Mouse (Mus musculus) heart, adult 18-20 months (tissue): ENCODE data around the gene Eif4a2. TPM values are rescaled to one million over a fixed set of nuclear protein-coding genes. Genes with fewer than 3 reads are reported as not detected.

Experiments used
- DNase-seq, 2 experiments: peaks; one replicate each; pipeline ENCODE4 v3.0.0; 2021 to 2022; ENCODE audit warnings: mixed read lengths in 1 of 2
- microRNA-seq, 2 experiments: library from miRNA; unstranded; fragments of <30 nt; microRNA quantifications; one replicate each; pipeline ENCODE4 v1.2.0; 2022
- total RNA-seq, 2 experiments: library from RNA; stranded (reverse); gene quantifications; 2 replicates each; pipeline ENCODE4 v1.2.3; 2021

The Eif4a2 gene
- total RNA-seq, 2 experiments from 2014 or later: 420 to 448 TPM

- peak; percentile 16 to 26 for DNase-seq
Measured at GRCm38 (mm10) chr16:23135421-23136149, 28.3 kb downstream of the Eif4a2 start.

GRCm38 (mm10) chr16:23136406-23136970 lies 29.2 kb downstream of the Eif4a2 start:
- DNase-seq: no peak

GRCm38 (mm10) chr16:23140911-23141310 lies 33.7 kb downstream of the Eif4a2 start:
- DNase-seq: no peak

DNA sequence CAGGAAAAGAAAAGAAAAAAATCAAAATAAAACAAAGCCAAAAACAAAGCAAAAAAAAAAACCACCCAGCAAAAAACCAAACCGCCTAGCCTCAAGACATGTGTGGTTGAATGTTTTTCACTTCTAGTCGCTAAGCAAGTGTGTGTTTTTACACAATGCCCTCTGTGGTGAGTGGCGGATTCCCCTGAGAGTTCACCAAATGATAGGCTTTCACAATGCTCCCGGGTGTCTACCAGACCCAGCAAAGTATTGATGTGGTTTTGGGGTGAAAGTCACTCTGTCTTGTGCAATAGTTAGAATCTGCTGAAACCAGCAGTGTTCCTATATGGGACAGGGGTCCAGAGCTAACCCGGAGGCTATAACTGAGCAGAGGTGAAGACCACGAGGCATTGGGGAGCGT lies 37.1 kb downstream of the Eif4a2 start:
- no peak for DNase-seq

GRCm38 (mm10) chr16:23145211-23145610 lies 38.0 kb downstream of the Eif4a2 start:
- no peak for DNase-seq

DNA sequence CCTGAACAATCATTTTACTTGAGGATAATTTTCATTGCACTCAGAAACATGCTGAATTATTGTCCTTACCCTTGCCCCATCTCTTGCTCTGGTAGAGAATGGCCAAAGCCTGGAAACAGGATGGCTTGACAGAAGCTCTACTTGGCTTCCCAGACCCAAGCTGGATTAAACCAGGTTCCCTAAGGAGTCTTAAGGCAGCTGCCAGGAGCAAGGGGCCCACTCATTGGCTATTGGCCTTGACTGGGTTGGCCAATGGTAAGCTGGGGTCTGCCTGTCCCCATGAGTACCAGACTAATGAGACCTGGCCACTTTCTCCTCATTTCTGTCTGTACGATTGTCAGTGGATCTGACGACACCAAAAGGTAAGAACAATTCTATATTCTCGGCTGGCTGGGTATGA lies 39.0 kb downstream of the Eif4a2 start, which contains the start of gene Adipoq:
Adipoq (plus strand) TSS at position 257 of the 400 bp plus-strand sequence.
- no peak for DNase-seq

DNA sequence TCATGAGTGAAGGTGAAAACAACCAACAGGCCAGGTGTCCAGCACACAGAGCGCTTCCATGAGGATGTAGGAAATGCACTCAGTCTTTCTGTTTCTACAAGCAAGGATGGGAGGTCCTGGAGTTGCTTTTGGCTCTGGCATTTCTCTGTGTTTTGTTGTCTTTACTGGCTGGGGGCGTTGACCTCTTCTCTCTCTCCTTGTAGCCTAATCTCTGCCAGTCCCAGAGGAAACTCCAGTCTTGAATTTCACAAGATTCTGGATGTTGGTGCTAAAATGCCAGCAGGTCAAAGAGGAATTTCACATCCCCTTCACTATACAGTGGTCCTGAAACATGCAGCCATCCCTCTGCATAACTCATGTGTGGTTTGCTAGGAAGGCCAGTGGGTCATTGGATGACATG lies 41.7 kb downstream of the Eif4a2 start:
- DNase-seq: no peak

DNA sequence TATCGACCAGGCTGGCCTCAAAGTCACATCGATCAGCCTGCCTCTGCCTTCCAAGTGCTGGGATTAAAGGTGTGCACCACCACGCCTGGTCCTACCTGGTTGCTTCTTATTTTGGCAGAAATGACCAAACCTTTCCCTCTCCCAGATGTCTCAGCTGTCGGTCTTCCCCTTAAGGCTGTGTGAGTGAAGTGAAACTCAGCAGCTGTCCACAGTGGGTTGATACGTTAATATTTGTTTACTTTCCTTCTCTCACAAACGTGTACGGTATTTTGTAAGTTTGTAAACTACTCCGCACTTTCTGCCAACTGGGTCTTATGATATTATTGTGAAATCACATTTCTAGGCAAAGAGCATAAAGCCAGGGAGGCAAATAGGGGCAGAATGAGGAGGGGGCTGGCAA lies 42.2 kb downstream of the Eif4a2 start:
- no peak for DNase-seq

DNA sequence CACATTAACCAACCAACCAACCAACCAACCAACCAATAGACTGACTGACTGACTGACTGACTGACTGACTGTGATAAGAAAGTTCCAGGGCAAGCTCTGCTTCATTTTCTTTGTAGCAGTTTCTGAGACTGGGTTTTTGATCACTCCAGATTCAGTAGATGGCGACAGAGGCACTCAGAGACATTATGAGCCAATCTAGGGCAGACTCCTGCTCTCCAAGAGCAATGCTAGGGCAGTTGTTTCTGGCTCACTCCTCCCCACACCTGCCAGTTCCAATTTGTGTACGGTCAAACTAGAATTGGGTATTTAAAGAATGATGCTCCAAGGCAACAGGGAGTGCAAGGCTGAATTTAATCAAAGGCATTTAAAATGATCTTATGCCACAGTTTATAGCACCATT lies 44.2 kb downstream of the Eif4a2 start:
- peak; percentile 62 to 65 for DNase-seq

DNA sequence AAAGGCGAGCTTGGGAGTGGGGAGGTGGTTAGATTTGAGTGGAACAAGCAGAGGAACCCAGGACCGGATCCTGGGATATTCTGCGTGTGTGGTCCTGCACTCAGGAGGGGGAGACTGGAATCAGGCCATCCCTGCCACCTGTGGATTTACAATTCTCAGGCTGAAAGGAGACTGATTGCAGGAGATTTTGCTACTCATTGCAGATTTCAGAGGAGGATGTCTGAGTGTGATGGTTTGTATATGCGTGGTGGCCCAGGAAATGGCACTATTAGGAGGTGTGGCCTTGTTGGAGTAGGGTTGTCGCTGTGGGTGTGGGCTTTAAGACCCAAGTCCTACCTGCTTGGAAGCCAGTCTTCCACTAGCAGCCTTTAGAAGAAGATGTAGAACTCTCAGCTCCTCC lies 47.0 kb downstream of the Eif4a2 start:
- DNase-seq: no peak

GRCm38 (mm10) chr16:23157013-23157412 lies 49.8 kb downstream of the Eif4a2 start:
- DNase-seq: no peak

GRCm38 (mm10) chr16:23158292-23158691 lies 51.0 kb downstream of the Eif4a2 start:
- no peak for DNase-seq

DNA sequence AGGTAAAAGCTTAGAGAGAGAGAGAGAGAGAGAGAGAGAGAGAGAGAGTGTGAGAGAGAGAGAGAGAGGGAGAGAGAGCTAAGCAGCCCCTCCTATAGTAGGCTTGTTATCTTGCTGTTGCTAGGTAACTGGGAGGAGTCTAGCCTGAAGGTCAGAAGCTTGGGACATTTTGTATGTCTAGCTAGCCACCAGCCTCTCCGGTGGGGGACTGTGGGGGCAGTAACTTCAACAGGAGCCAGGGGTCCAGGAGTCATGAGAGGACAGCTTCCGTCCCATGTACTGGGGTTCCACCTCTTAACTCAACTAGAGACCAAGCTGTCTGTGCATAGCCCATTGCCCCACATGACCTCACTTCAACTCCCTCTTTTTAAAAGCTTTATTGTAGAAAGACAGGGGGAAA lies 51.7 kb downstream of the Eif4a2 start:
- no peak for DNase-seq

- DNase-seq: no peak
Measured at GRCm38 (mm10) chr16:23159749-23160148, 52.5 kb downstream of the Eif4a2 start.

DNA sequence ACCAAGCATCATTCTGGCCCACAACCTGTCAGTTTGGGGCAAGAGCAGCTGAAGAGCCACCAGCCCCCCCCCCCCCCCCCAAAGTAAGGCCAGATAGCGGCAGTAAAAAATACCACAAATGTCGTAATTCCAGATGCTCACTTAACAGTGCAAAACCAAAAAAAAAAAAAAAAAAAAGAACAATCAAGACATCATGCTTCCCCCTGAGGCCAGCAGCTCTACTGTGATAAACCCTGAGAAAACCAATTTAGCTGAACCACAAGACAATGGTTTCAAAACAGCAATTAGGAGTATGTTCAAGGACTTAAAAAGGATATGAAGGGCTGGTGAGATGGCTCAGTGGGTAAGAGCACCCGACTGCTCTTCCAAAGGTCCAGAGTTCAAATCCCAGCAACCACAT lies 54.9 kb downstream of the Eif4a2 start:
- no peak for DNase-seq

Small RNAs within 50 kb of the gene (microRNA-seq; reads per million reads assigned to microRNA genes)
- 0 to 0.27 reads per million in 2 experiments for gene Gm49346

Other genes with a start within 250 kb of the Eif4a2 start
- 10 to 100 TPM; 12.7 to 12.8 TPM for gene Tbccd1, start 249.8 kb upstream of the Eif4a2 start, total RNA-seq
- gene Dnajb11, start 249.6 kb upstream of the Eif4a2 start, total RNA-seq: 10 to 100 TPM; 47.1 to 50.0 TPM
- gene Ahsg, start 216.2 kb upstream of the Eif4a2 start, total RNA-seq: 10 to 100 TPM in 1 of 2 experiments, 1 to 10 TPM in 1; 8.4 to 13.5 TPM
- gene Fetub, start 189.1 kb upstream of the Eif4a2 start, total RNA-seq: 1 to 10 TPM in 1 of 2 experiments, under 1 TPM in 1; 0.37 to 2.3 TPM
- not detected for gene Hrg, start 156.4 kb upstream of the Eif4a2 start, total RNA-seq
- under 1 TPM in 1 of 2 experiments, not detected in 1; 0.41 TPM for gene Kng2, start 78.0 kb upstream of the Eif4a2 start, total RNA-seq
- not detected for gene Kng1, start 49.6 kb upstream of the Eif4a2 start, total RNA-seq
- gene Rfc4, start 20.3 kb downstream of the Eif4a2 start, total RNA-seq: 10 to 100 TPM in 1 of 2 experiments, 1 to 10 TPM in 1; 8.3 to 10.1 TPM
- 10 to 100 TPM; 14.8 to 64.6 TPM for gene Adipoq, start 39.1 kb downstream of the Eif4a2 start, total RNA-seq
- gene St6gal1, start 117.3 kb downstream of the Eif4a2 start, total RNA-seq: 1 to 10 TPM; 7.2 to 9.7 TPM